8 mouse cellular contexts compared by ENCODE assay signal in genomic region chr19:6140678-6141393, GRCm38 (mm10). TPM values are rescaled to one million over a fixed set of nuclear protein-coding genes. Genes with fewer than 3 reads are reported as not detected.
DNase-seq lines count a peak whose midpoint lies in the region; ATAC-seq and TF ChIP-seq lines count a peak whose summit lies in the region.

Gene Batf2 (plus strand): TSS chr19:6140983.

- under 1% methylated on average over 57 of the region's 68 CpGs for WGBS in forebrain, embryonic 13.5 days
- WGBS in neural tube, embryonic 15.5 days = under 1% methylated on average over 66 of the region's 68 CpGs

- peaks cover 36% of the 10 kb centered on the region for H3K36me3 ChIP-seq in E14TG2a.4 (ENCODE audit: insufficient read depth, low read length)
- peaks cover 20% of the 10 kb centered on the region for H3K36me3 ChIP-seq in forebrain, embryonic 13.5 days (ENCODE audit: poor library complexity, severe bottlenecking)
- peaks cover 16% of the 10 kb centered on the region for H3K36me3 ChIP-seq in neural tube, embryonic 15.5 days

- H3K4me2 ChIP-seq in forebrain, embryonic 13.5 days = peak within 1 kb of the TSS; percentile 74
- peak within 1 kb of the TSS; percentile 87 for H3K4me2 ChIP-seq in neural tube, embryonic 15.5 days

- no peak for TF ChIP-seq CTCF in E14TG2a.4 (conservative IDR thresholded peaks at IDR 0.05; ENCODE audit: low read length)

- H3K4me1 ChIP-seq in E14TG2a.4 (replicated peaks; ENCODE audit: low read depth, low read length) = peaks cover 36% of the 10 kb centered on the region
- peaks cover 14% of the 10 kb centered on the region for H3K4me1 ChIP-seq in forebrain, embryonic 13.5 days
- H3K4me1 ChIP-seq in neural tube, embryonic 15.5 days = peaks cover 19% of the 10 kb centered on the region

- peak within 1 kb of the TSS; percentile 87 for H3K4me3 ChIP-seq in E14TG2a.4 (replicated peaks; ENCODE audit: low read length)
- peak within 1 kb of the TSS; percentile 64 for H3K4me3 ChIP-seq in forebrain, embryonic 13.5 days
- peak within 1 kb of the TSS; percentile 72 for H3K4me3 ChIP-seq in neural tube, embryonic 15.5 days (replicated peaks)

- H3K27ac ChIP-seq in forebrain, embryonic 13.5 days = peak within 1 kb of the TSS; percentile 97
- H3K27ac ChIP-seq in neural tube, embryonic 15.5 days (replicated peaks) = peak within 1 kb of the TSS; percentile 100

- peak within 1 kb of the TSS; percentile 86 for H3K9ac ChIP-seq in forebrain, embryonic 13.5 days
- H3K9ac ChIP-seq in neural tube, embryonic 15.5 days (replicated peaks) = peak within 1 kb of the TSS; percentile 92

- ATAC-seq in forebrain, embryonic 13.5 days = peak; percentile 93
- ATAC-seq in neural tube, embryonic 15.5 days (ENCODE audit: low FRiP score) = peak; percentile 93

- DNase-seq in c-Kit-positive CD71-positive TER-119-positive erythroid progenitor cells, embryonic 14.5 days (ENCODE audit: low spot score) = peak; percentile 91
- DNase-seq in heart, postnatal 14 days = peak; percentile 91 to 93
- DNase-seq in layer of hippocampus, adult 11-12 months (ENCODE audit: low spot score) = peak; percentile 94
- peak; percentile 89 to 93 for DNase-seq in lung, adult 18-20 months
- DNase-seq in testis, postnatal 14 days (ENCODE audit: low spot score) = peak; percentile 94

- no peaks in the 10 kb centered on the region for H3K9me3 ChIP-seq in E14TG2a.4 (ENCODE audit: low read length)
- H3K9me3 ChIP-seq in forebrain, embryonic 13.5 days (replicated peaks) = no peaks in the 10 kb centered on the region
- no peaks in the 10 kb centered on the region for H3K9me3 ChIP-seq in neural tube, embryonic 15.5 days (replicated peaks)

- intact Hi-C loops in heart, postnatal 14 days (cut with DNase I) = loop anchor here (5.0 kb wide), 1 partner anchor 96 kb away; the partner anchor contains the start of gene Ppp2r5b

- H3K27me3 ChIP-seq in E14TG2a.4 (ENCODE audit: insufficient read depth, low read length) = no peaks in the 10 kb centered on the region
- no peaks in the 10 kb centered on the region for H3K27me3 ChIP-seq in forebrain, embryonic 13.5 days
- H3K27me3 ChIP-seq in neural tube, embryonic 15.5 days (replicated peaks) = no peaks in the 10 kb centered on the region

RNA-seq across cellular contexts. Expression of gene Batf2, which starts in this region (rescaled TPM):
- not detected in 2 replicates for polyA plus RNA-seq in forebrain, embryonic 13.5 days (2015; fragmentation: Nextera tagmentation; extraction: Ambion mirVana)
- under 1 TPM; 0.46 to 0.88 TPM for total RNA-seq in heart, postnatal 14 days (2021)
- polyA plus RNA-seq in neural tube, embryonic 15.5 days (2015; fragmentation: Nextera tagmentation; extraction: Ambion mirVana) = 0.42 TPM in 1 of 2 replicates, not detected in the other

Comparison
In these comparisons a context has a peak if more than half of its experiments do, and no peak if none do; other contexts are left out.
1. Peak in every context shown above with its lines: DNase-seq, ATAC-seq, H3K4me3 ChIP-seq and H3K27ac ChIP-seq.
2. Peak in ATAC-seq, H3K4me3 ChIP-seq, H3K27ac ChIP-seq, H3K9ac ChIP-seq and H3K4me2 ChIP-seq in forebrain, embryonic 13.5 days; RNA of the gene not detected or under 1 TPM.
3. Peak in DNase-seq in heart, postnatal 14 days; RNA of the gene not detected or under 1 TPM.
4. Peak in ATAC-seq, H3K4me3 ChIP-seq, H3K27ac ChIP-seq, H3K9ac ChIP-seq and H3K4me2 ChIP-seq in neural tube, embryonic 15.5 days; RNA of the gene not detected or under 1 TPM.